Mouse (Mus musculus): ENCODE results near the gene Prmt2. TPM values are rescaled to one million over a fixed set of nuclear protein-coding genes. Genes with fewer than 3 reads are reported as not detected.

The Prmt2 gene
- total RNA-seq, 2 experiments from 2014 or later = 10.8 to 12.6 TPM

- DNase-seq = no peak
These were observed 11.7 kb downstream of the Prmt2 start for GRCm38 (mm10) chr10:76225944-76226343.

DNA sequence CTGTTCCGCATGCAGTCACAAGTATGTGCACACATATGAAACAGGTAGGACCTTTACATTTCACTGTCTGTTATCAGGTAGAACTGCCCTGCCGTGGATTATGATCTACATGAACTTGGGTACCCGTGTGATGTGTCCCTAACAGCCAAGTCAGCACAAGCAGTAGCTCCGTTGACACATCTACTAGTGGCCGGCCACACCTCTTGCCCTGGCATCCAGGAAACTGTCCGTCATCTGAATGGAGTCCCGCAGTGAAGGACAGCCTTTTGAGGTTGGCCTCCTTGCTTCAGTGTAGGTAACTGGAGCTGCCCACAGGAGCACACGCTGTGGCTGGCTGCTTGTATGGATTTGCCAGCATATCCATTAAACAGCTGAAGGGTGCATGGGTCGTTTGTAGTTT is 19.4 kb downstream of the Prmt2 start:
- DNase-seq = no peak

GRCm38 (mm10) chr10:76217056-76217455 is 20.6 kb downstream of the Prmt2 start:
- DNase-seq = no peak

- DNase-seq = no peak
These were observed 23.5 kb downstream of the Prmt2 start for GRCm38 (mm10) chr10:76214161-76214560.

DNA sequence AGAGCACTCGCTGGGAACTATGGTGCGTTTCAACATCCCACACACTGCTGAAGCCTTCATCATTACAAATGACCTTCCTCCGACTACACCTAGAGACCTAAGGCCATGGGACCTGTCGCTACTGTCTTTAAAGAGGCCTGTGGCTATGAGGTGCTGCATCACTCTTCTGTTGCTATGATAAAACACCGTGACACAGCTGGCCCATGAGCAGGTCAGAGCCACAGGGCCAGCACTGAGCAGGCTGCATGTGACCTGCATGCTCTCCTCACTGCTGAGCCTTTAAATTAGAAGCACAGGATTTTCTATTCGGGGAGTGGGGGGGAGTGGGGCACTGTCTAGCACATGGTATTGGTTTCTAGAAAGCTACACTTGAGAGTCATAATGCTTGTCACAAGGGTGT is 25.5 kb downstream of the Prmt2 start:
- DNase-seq = no peak

- no peak for DNase-seq
These were observed 26.9 kb downstream of the Prmt2 start for GRCm38 (mm10) chr10:76210806-76211205.

DNA sequence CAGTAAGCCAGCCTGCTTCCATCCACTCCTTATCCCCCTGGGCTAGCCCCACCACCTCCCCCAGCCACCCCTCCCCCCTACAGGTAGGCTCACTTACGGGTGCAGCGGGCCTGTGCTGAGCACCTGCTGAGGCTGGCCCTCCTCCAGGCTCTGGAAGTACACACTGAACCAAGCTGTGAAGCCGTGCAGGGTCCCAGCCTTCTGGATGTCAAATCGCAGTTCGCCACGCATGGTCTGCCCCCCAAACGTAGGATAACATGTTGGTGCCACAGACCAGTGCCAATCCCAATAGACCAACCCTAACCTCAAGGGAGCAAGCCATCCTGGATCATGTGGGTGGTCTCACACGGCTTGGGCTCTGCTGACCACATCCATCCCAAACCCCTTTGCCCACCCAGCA is 28.4 kb downstream of the Prmt2 start:
- no peak for DNase-seq

DNA sequence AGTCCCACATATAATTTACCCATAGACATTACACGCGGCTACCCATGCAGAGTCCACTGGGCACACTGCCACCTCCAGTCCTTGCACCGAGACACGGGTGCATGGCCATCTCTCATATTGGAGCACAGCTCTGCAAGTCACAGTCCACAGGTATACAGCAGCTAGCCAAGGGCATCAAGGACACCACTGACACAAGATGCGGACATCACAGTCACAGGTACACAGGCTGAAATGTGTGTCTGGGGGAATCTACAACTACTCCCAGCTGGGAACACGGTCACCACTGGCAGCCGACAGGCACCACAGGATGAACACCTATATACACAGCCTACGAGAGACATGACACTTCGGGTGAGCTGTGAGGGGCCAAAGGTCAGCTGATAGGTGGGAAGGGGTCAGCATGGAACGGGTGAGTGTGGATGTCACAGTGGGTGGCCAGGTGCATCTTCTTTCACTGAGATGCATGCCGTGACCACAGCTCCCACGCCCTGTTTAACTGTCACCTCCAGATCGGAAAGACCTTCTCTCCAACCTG is 30.3 kb downstream of the Prmt2 start:
- DNase-seq = no peak

DNA sequence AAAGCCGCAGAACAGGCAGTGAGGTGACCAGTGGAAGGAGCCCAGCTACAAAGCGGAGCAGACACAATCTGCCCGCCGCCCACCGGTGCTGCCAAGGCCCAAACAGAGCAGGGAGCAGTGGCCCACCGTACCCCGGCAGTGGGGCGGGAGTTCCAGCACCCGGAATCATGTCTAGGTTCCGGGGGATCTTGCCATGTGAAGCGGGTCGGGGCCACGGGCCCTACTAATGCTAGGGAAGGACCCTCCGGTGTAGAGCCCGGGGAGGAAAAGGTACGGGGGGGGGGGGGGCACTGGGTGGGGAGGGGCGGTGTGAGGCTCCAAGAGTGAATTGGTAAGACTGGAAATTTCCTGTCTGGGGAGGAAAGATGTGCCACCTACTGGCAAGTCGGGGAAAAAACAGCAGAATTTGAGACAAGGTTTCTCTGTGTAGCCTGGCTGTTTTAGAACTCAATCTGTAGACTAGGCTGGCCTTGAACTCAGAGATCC is 33.8 kb downstream of the Prmt2 start:
- peak; percentile 8 to 37 for DNase-seq

GRCm38 (mm10) chr10:76201978-76202377 is 35.7 kb downstream of the Prmt2 start:
- DNase-seq = peak; percentile 37 to 85

DNA sequence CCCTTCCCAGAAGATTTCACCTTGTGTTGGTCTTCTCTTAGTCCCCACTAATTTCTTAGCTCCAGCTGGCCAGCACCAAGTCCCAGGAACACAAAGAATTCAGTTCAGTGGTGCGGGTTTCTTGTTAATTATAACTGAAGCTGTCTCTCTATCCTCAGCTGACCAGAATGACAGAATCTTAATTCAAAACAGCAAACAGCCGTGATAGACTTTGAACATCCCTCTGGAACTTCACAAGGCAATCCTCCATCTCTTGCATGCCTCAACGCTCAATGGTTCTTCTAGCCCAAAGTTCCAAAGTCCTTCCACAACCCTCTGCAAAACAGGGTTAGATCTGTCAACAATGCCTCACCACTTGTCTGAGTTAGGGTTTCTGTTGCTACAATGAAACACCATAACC is 36.2 kb downstream of the Prmt2 start:
- DNase-seq = no peak

- DNase-seq = no peak
These were observed 49.7 kb downstream of the Prmt2 start for GRCm38 (mm10) chr10:76188010-76188409.

DNA sequence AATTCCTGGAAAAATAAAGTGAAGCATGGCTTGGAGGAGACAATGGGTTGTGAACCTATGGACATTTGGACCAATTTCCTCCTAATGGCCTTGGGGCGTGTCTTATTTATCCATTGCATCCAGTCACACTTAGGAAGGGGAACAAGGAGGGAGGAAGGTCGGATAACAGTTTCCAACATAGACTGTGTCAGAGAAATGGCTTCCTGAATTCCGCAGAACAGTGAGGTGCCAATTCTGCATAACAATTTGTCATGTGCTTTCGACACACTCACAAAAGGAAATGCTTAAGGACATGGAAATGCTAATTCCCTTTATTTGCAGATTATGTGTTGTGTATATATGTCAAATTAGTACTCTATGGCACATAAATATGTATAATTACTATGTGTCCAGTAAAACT is 52.4 kb downstream of the Prmt2 start:
- no peak for DNase-seq

DNA sequence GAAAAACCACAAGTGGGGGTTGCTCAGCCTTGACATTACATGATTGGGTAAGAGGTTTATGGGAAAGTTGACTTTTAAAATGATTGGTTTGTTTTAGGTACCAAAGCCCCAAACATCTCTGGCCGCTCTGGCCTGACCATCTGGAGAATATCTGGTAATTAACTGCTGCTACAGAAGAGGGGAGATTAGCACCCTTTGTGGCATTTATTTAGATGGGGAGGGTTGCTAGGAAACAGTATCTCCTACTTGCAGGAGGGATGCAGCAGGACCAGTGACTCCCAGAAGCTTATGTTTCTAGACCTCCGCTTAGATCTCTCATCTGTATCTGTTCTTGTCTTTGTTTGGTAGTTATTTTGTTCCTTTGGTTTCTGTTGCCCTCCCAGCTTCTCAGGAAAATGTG is 62.8 kb downstream of the Prmt2 start:
- no peak for DNase-seq

DNA sequence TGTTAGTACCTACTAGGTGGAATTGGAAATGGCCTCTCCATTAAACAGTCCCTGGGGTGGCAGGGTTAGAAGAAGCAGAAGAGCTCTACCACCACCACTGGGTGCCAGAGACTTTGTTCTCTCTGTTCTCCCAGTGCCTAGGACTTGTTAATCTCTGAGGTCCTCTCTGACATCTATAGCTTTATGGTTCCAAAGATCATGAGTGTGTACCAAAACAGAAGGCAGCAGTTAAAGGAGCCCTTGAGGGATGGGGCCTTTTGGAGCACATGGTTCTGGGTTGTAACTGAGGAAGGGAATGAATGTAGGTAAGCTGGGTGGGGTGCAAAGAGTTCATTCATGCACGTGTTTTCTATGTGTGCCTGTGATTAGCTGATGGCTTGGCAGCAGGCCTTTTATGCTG is 79.7 kb downstream of the Prmt2 start:
- DNase-seq = no peak

DNA sequence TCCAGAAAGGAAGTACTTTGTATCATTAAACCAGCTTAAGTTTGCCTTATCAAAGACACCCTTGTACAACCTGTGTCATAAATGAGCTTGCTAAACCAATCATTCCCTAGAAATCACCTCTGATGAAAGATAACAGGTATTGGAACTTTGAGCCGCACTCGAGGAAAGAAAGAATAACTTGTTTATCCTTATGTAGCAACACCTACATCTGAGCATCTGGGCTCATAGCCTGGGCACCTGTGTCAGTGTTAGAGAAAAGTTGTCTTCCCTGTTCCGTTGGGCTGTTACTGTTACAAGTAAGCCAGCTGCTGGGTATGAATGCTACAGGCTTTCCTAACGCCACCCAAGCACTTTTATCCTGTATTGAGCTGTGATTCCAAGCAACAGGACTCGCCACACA is 80.1 kb downstream of the Prmt2 start:
- no peak for DNase-seq

Small RNA genes within 50 kb of the gene (microRNA-seq; reads per million reads assigned to microRNA genes)
- gene Mir678 = 0 reads per million in 2 experiments

Other genes starting within 250 kb of the Prmt2 start
- gene Zfp280b, start 205.2 kb downstream of the Prmt2 start, total RNA-seq (2021) = 1 to 10 TPM; 5.9 to 6.0 TPM
- gene Slc5a4b, start 126.9 kb downstream of the Prmt2 start, total RNA-seq (2021) = not detected
- gene Slc5a4a, start 90.4 kb downstream of the Prmt2 start, total RNA-seq (2021) = not detected
- 1 to 10 TPM; 2.0 to 2.8 TPM for gene S100b, start 16.0 kb upstream of the Prmt2 start, total RNA-seq (2021)
- 1 to 10 TPM; 7.6 to 7.8 TPM for gene Dip2a, start 107.4 kb upstream of the Prmt2 start, total RNA-seq (2021)
- gene AC141477.1, start 202.6 kb upstream of the Prmt2 start, total RNA-seq (2021) = not detected
- gene Pcnt, start 204.9 kb upstream of the Prmt2 start, total RNA-seq (2021) = 10 to 100 TPM; 37.5 to 55.8 TPM
- gene 2610028H24Rik, start 211.2 kb upstream of the Prmt2 start, total RNA-seq (2021) = under 1 TPM in 1 of 2 experiments, not detected in 1; 0.62 TPM
- 10 to 100 TPM; 23.1 to 27.5 TPM for gene Mcm3ap, start 231.1 kb upstream of the Prmt2 start, total RNA-seq (2021)
- 1 to 10 TPM; 3.2 to 3.5 TPM for gene Ybey, start 231.2 kb upstream of the Prmt2 start, total RNA-seq (2021)